Mouse (Mus musculus) heart, embryonic 16.5 days (tissue): ENCODE data around the gene Creb3l2. TPM values are rescaled to one million over a fixed set of nuclear protein-coding genes. Genes with fewer than 3 reads are reported as not detected.

Experiments used
- ATAC-seq: fragments of 200-750 bp; cut with Nextera tagmentation; replicated peaks from 2 replicates; pipeline ENCODE4 v1.8.0; 2017; ENCODE audit warnings: moderate number of reproducible peaks; ENCODE audit not compliant: insufficient read depth, low FRiP score; ENCODE audit errors: extremely low read depth
- H3K27ac ChIP-seq: fragments of 300-500 bp; sonication (generic); 2 replicates; pipeline ENCODE4 v1.5.1; 2014; ENCODE audit warnings: mild to moderate bottlenecking, low read length, control low read depth, moderate library complexity
- H3K27me3 ChIP-seq: fragments of 300-500 bp; sonication (generic); 2 replicates; pipeline ENCODE4 v1.6.1; 2014; ENCODE audit warnings: low read length, mixed read lengths; ENCODE audit not compliant: control insufficient read depth, insufficient read depth
- H3K36me3 ChIP-seq: fragments of 300-500 bp; sonication (generic); 2 replicates; pipeline ENCODE4 v1.6.1; 2014; ENCODE audit not compliant: control insufficient read depth, insufficient read depth
- H3K4me1 ChIP-seq: fragments of 300-500 bp; sonication (generic); 2 replicates; pipeline ENCODE4 v1.6.1; 2014; ENCODE audit warnings: low read length, mixed read lengths; ENCODE audit not compliant: control insufficient read depth, insufficient read depth
- H3K4me2 ChIP-seq: fragments of 300-500 bp; sonication (generic); 2 replicates; pipeline ENCODE4 v1.6.1; 2014; ENCODE audit warnings: low read depth, mild to moderate bottlenecking, control low read depth, low read length
- H3K4me3 ChIP-seq: fragments of 300-500 bp; sonication (generic); 2 replicates; pipeline ENCODE4 v1.5.1; 2014; ENCODE audit warnings: mild to moderate bottlenecking, control low read depth, low read length
- H3K9ac ChIP-seq: fragments of 300-500 bp; sonication (generic); 2 replicates; pipeline ENCODE4 v1.6.1; 2014; ENCODE audit warnings: low read length, control low read depth
- H3K9me3 ChIP-seq: fragments of 300-500 bp; sonication (generic); replicated peaks from 2 replicates; pipeline ENCODE4 v1.6.1; 2016; ENCODE audit warnings: low read length; ENCODE audit not compliant: control insufficient read depth
- WGBS: fragments of 180-500 bp; shearing (Covaris S2); extraction: QIAGEN DNeasy Blood & Tissue Kit; methylation state at CpG from one replicate; pipeline ENCODE4 v1.1.7; 2014; 5-methylcytosine and 5-hydroxymethylcytosine counted together
- polyA plus RNA-seq: library from polyadenylated mRNA; unstranded; fragments of >200 nt; fragmentation: Nextera tagmentation; extraction: Ambion mirVana; gene quantifications from 2 replicates; pipeline ENCODE4 v1.2.1, GENCODE M21; 2015

The Creb3l2 gene
- polyA plus RNA-seq, 1 experiment from 2014 or later: 28.2 TPM

GRCm38 (mm10) chr6:37299562-37300390, 142.2 kb downstream of the Creb3l2 start, which contains the start of gene Dgki:
Dgki (minus strand) TSS chr6:37300184.
- Histone ChIP-seq H3K9me3 (no peaks in the 10 kb centered on the region), H3K4me3 (peak within 1 kb of the TSS; percentile 70), H3K4me2 (peak within 1 kb of the TSS; percentile 96), H3K9ac (peak within 1 kb of the TSS; percentile 72), H3K27me3 (peaks cover 41% of the 10 kb centered on the region), H3K36me3 (no peaks in the 10 kb centered on the region), H3K27ac (no peak within 1 kb of the TSS), H3K4me1 (peaks cover 7% of the 10 kb centered on the region)
- ATAC-seq: peak; percentile 41
- under 1% methylated on average over 60 of the region's 65 CpGs for WGBS

- WGBS: 36% methylated on average over 4 of the region's 4 CpGs
These were observed 143.0 kb downstream of the Creb3l2 start for GRCm38 (mm10) chr6:37298982-37299381.

GRCm38 (mm10) chr6:37297744-37298482, 144.0 kb downstream of the Creb3l2 start:
- H3K27me3 ChIP-seq: peaks cover 41% of the 10 kb centered on the region
- 49% methylated on average over 8 of the region's 8 CpGs for WGBS
- ATAC-seq: no peak

More at GRCm38 (mm10) chr6:37298982-37299381, 143.0 kb downstream of the Creb3l2 start:
- peak overlapping the region; percentile 96 for H3K4me2 ChIP-seq
- H3K9me3 ChIP-seq: no peaks in the 10 kb centered on the region
- H3K4me3 ChIP-seq: peak overlapping the region; percentile 70
- no peak overlapping the region for H3K9ac ChIP-seq
- no peaks in the 10 kb centered on the region for H3K36me3 ChIP-seq
- ATAC-seq: no peak
- no peak overlapping the region for H3K27ac ChIP-seq
- peaks cover 7% of the 10 kb centered on the region for H3K4me1 ChIP-seq
- H3K27me3 ChIP-seq: peaks cover 41% of the 10 kb centered on the region

GRCm38 (mm10) chr6:37292068-37292467, 149.9 kb downstream of the Creb3l2 start:
- H3K4me3 ChIP-seq: no peak overlapping the region
- H3K4me1 ChIP-seq: no peaks in the 10 kb centered on the region
- no peaks in the 10 kb centered on the region for H3K36me3 ChIP-seq
- no peak for ATAC-seq
- 80% methylated on average over 2 of the region's 2 CpGs for WGBS
- H3K27ac ChIP-seq: no peak overlapping the region
- peaks cover 2% of the 10 kb centered on the region; the same call in 1 of the 2 replicates for H3K27me3 ChIP-seq
- no peak overlapping the region for H3K4me2 ChIP-seq
- H3K9me3 ChIP-seq: no peaks in the 10 kb centered on the region
- H3K9ac ChIP-seq: no peak overlapping the region

More at GRCm38 (mm10) chr6:37297744-37298482, 144.0 kb downstream of the Creb3l2 start:
- H3K4me3 ChIP-seq: no peak overlapping the region
- no peak overlapping the region for H3K9ac ChIP-seq
- no peaks in the 10 kb centered on the region for H3K36me3 ChIP-seq
- no peak overlapping the region for H3K4me2 ChIP-seq
- no peak overlapping the region for H3K27ac ChIP-seq
- H3K4me1 ChIP-seq: peaks cover 7% of the 10 kb centered on the region
- H3K9me3 ChIP-seq: no peaks in the 10 kb centered on the region

GRCm38 (mm10) chr6:37291171-37291570, 150.8 kb downstream of the Creb3l2 start:
- 92% methylated on average over 1 of the region's 1 CpGs for WGBS
- no peak overlapping the region for H3K27ac ChIP-seq

GRCm38 (mm10) chr6:37290691-37291090, 151.3 kb downstream of the Creb3l2 start:
- H3K4me2 ChIP-seq: no peak overlapping the region
- H3K9ac ChIP-seq: no peak overlapping the region
- no peaks in the 10 kb centered on the region for H3K36me3 ChIP-seq
- 92% methylated on average over 3 of the region's 3 CpGs for WGBS
- ATAC-seq: no peak
- no peaks in the 10 kb centered on the region for H3K9me3 ChIP-seq
- H3K27ac ChIP-seq: no peak overlapping the region
- H3K4me1 ChIP-seq: no peaks in the 10 kb centered on the region
- no peaks in the 10 kb centered on the region for H3K27me3 ChIP-seq
- no peak overlapping the region for H3K4me3 ChIP-seq

More at GRCm38 (mm10) chr6:37291171-37291570, 150.8 kb downstream of the Creb3l2 start:
- H3K27me3 ChIP-seq: no peaks in the 10 kb centered on the region
- H3K4me1 ChIP-seq: no peaks in the 10 kb centered on the region
- H3K4me2 ChIP-seq: no peak overlapping the region
- H3K36me3 ChIP-seq: no peaks in the 10 kb centered on the region
- H3K9ac ChIP-seq: no peak overlapping the region
- H3K4me3 ChIP-seq: no peak overlapping the region
- ATAC-seq: no peak
- no peaks in the 10 kb centered on the region for H3K9me3 ChIP-seq

GRCm38 (mm10) chr6:37286134-37286533, 155.8 kb downstream of the Creb3l2 start:
- H3K4me3 ChIP-seq: no peak overlapping the region
- ATAC-seq: no peak
- H3K4me1 ChIP-seq: peaks cover 14% of the 10 kb centered on the region
- H3K27me3 ChIP-seq: no peaks in the 10 kb centered on the region
- H3K9me3 ChIP-seq: no peaks in the 10 kb centered on the region
- H3K36me3 ChIP-seq: no peaks in the 10 kb centered on the region
- H3K4me2 ChIP-seq: no peak overlapping the region
- no peak overlapping the region for H3K9ac ChIP-seq
- H3K27ac ChIP-seq: no peak overlapping the region
- WGBS: 93% methylated on average over 4 of the region's 4 CpGs

GRCm38 (mm10) chr6:37284879-37285278, 157.1 kb downstream of the Creb3l2 start:
- H3K9ac ChIP-seq: no peak overlapping the region
- H3K27me3 ChIP-seq: no peaks in the 10 kb centered on the region
- H3K4me1 ChIP-seq: peaks cover 14% of the 10 kb centered on the region
- H3K27ac ChIP-seq: no peak overlapping the region
- H3K36me3 ChIP-seq: no peaks in the 10 kb centered on the region
- 95% methylated on average over 9 of the region's 9 CpGs for WGBS
- no peaks in the 10 kb centered on the region for H3K9me3 ChIP-seq
- H3K4me3 ChIP-seq: no peak overlapping the region
- ATAC-seq: no peak
- H3K4me2 ChIP-seq: no peak overlapping the region

- Histone ChIP-seq H3K27me3 (no peaks in the 10 kb centered on the region), H3K9me3 (no peaks in the 10 kb centered on the region), H3K27ac (no peak overlapping the region), H3K4me3 (no peak overlapping the region), H3K4me1 (peaks cover 14% of the 10 kb centered on the region), H3K4me2 (no peak overlapping the region), H3K9ac (no peak overlapping the region), H3K36me3 (no peaks in the 10 kb centered on the region)
- WGBS: 26% methylated on average over 2 of the region's 2 CpGs
- no peak for ATAC-seq
These were observed 158.6 kb downstream of the Creb3l2 start for GRCm38 (mm10) chr6:37283336-37283735.
